Mouse (Mus musculus) cerebellum, adult 8-10 months (tissue): ENCODE measurements around the gene Fst.

Experiments
- DNase-seq: peaks from one replicate; pipeline ENCODE4 v3.0.0; 2022

The Fst gene

DNA sequence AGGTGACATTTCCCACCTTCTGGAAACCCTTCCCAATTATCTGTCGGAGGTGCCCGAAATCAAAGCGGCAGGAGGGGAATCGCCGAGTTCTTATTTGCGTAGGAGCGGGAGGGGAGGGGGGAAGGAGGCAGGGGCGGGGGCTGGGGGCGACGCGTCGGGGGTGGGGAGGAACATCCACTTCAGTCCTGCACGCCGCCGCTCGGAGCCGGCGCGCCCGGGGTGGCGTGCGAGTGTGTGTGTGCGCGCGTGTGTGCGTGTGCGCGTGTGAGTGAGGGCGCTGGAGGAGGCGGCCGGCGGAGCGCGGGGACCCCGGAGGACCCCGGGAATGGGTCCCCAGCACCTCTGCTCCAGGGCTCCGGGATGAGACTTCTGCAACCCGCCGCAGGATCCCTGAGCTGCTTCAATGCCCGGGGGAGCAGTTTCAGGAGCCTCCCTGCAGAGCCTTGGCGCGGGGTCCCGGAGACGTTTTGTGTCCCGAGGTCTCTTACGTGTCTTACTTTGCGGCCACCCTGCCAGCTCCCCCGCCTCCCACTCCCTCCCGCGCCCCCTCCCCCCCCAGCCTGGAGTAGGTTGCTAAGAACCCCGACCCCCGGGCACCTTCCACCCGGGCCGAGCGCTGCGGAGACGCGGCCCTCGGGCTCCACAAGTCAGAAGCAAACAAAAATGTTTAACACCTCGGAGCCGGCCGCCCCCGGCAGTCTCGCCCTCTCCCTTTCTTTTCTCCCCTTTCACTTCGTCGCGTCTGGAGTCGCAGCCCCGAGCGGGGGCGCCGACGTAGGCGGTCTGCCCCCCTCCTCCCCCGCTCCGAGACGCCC, at the start of gene Fst:
Fst (minus strand) TSS at position 66 of the 815 bp plus-strand sequence.
- no peak for DNase-seq

GRCm38 (mm10) chr13:114493826-114494225, 35.1 kb upstream of the Fst start:
- DNase-seq: no peak

GRCm38 (mm10) chr13:114488178-114488577, 29.4 kb upstream of the Fst start:
- DNase-seq: no peak

- no peak for DNase-seq
These were observed 19.6 kb upstream of the Fst start for GRCm38 (mm10) chr13:114478329-114478728.

DNA sequence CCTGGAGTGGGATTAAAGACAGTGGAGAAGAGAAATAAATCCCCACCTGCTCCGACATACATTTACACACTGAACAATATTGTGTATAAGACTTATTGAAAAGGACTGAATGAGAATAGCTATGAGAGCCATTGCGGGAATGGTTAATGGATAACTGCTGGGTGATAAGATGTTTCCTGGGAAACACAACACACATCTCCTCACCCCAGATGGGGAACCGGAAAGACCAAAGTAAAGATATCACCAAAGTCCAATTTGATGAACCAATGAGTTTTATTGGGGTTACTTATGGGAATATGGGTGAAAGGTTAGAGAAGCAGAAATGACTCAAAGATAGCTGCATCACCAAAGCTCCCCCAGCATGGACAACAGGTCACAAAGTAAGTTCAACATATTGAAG, 11.2 kb upstream of the Fst start:
- no peak for DNase-seq

GRCm38 (mm10) chr13:114466269-114466919, 7.6 kb upstream of the Fst start:
- DNase-seq: no peak

DNA sequence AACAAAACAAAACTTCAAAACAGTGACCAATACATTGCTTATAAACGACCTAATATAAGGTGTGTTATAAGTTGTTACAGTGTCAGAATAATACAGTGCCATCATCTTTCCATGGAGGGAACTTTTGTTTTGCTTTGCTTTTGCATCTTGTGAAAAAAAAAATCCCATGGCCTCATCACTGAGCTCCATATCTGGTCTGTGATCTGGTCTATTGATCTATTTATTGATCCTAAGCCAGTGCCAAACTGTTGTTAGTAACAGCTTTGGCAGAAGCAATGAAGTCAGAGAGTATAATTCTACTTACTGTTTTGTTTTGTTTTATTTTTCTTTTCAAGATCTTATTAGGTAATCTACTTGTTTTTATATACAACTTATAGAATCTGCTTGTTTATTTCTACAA, 6.6 kb upstream of the Fst start:
- no peak for DNase-seq

- no peak for DNase-seq
These were observed 6.1 kb upstream of the Fst start for GRCm38 (mm10) chr13:114464824-114465223.

GRCm38 (mm10) chr13:114462548-114463408, 4.0 kb upstream of the Fst start:
- no peak for DNase-seq

DNA sequence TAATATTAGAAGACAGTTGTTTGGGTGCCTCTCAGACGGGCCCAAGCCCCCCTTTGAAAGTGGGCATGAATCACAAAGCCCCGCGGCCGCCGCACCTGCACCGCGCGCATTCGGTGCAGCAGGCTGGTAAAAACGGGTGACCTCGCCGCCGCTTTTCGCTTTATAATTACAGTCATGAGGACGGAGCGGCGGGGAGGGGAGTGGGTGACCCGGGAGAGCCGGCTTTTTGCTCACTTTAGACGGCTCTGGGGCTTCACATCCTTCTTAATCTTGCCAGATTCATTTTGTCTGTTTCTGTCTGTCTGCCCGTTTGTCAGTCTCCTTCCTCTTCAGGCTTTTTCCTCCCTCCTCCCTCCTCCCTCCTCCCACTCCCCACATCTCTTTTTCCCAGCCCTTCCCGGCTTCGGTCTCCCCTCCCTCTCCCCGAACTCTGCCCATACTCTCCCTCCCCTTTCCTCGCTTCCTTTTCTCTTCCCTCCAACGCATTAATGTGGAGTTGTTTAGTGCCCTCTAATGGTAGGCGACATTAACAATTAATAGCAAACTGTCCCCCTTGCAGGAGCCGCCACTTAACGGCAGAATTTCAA, 1.6 kb upstream of the Fst start:
- DNase-seq: peak; percentile 35

DNA sequence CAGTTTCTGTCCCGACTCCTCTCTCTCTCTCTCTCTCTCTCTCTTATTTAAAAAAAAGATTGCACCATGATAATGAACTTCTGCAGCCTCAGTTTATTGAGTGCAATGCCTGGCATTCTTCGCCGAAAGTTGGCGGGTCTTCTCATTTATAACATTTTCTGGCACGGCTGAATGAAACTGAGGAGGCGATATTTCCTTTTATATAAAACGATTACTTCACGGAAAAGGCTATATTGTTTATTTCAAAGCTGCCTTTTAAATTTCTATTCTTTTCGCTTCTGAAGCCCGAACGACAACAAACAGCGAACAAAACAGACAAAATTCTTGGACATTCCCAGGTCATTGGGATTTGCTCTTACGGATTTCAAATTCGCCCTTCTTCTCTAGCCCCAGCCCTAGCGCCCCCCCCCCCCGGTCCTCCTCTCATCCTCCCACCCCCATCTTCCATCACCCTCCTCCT, 980 bp upstream of the Fst start:
- DNase-seq: no peak

DNA sequence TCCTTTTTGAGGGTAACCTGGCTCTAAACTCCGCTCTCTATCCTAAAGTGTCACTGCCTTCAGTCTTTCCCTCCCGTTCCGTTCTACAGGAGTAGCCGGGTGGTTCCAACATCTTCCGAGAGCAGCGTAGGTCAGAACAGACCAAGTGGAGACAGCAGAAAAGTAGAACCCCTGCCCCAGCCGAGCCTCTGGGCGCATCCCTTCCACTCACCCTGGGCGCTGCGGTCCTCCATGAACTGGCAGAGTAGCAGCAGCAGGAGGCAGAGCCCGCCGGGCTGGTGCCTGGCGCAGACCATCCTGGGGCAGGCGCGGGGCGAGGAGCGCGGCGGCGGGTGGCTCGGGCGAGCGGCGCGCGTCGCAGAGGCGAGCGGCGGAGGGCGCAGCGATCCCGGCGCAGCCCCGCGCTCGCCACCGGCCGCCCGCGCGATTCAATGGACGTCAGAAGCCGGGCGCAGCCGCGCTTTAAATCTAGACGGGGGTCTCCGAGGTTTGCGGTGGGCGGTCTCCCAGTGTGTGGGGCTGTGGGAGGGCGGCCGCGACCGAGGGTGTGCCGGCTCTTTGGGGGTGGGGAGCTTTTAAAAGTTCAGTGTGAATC, 363 bp downstream of the Fst start:
- peak; percentile 11 for DNase-seq

- no peak for DNase-seq
These were observed 1.1 kb downstream of the Fst start for GRCm38 (mm10) chr13:114457567-114458120.

DNA sequence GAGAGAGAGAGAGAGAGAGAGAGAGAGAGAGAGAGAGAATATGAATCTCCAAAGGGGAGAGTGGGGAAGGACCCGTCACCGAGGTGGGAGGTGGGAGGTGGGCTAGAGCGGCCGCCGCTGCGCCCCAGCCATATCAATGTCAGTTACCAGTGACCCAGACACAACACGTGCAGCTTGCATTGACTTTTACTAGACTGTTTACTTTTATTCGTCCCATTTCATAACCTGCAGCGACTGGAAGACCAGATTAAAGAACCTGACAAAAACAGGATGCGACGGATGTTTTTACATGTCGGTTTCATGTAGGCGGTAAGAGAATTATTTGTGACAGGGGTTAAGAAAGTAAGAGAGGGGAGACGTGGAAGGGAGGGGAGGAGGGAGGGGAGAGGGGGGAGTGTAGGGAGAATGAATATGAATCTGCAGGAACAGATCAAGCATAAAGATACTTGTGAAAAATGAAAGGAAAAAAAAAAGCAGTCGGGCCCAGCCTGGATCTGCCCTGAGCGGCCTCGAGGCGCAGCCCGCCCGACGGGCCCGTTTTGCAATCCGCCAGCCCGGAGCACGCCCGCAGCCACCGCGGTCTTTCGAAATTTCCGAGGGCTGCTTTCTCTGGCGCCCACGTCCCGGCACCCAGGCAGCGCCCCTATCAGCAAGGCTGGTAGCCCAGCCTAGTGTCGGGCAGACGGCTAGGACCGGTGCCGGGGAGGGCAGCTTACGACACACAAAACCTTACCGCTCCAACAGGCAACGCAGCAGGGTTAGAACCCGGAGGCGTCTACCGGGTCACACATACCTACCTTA, 1.8 kb downstream of the Fst start:
- DNase-seq: no peak

DNA sequence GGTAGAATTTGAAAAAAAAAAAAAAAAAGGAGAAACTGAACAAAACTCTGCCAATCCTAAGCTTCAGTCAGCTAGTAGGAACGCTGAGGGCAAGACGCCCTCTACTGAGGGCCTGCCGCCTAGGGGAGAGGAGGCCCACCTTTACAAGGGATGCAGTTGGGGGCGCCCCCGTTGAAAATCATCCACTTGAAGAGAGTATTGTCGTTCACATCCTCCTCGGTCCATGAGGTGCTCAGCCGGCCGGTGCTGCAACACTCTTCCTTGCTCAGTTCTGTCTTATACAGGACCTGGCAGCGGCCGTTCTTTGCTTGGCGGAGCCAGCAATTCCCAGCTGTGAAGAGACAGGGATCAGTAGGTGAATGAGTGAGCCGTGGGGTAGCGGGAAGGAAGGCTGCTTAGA, 2.5 kb downstream of the Fst start:
- no peak for DNase-seq

- no peak for DNase-seq
These were observed 3.0 kb downstream of the Fst start for GRCm38 (mm10) chr13:114455788-114456187.

- no peak for DNase-seq
These were observed 11.5 kb downstream of the Fst start for GRCm38 (mm10) chr13:114447213-114447612.

DNA sequence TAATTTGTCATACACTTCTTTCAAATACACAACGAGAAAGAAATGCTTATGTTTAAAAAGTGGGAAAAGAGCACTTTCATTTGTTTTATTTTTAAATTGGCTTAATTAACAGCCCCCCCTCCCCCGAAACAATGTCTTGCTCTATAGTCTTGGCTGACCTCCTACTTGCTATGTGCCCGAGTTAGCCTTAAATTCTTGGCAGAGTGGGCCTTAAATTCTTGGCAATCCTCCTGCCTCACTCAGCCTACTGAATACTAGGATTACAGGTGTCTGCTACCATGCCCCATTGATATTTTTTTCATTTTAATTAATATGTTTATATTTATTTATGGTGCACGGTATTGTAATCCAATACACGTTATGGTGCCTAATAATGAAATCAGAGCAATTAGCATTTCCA, 26.3 kb downstream of the Fst start:
- DNase-seq: no peak

DNA sequence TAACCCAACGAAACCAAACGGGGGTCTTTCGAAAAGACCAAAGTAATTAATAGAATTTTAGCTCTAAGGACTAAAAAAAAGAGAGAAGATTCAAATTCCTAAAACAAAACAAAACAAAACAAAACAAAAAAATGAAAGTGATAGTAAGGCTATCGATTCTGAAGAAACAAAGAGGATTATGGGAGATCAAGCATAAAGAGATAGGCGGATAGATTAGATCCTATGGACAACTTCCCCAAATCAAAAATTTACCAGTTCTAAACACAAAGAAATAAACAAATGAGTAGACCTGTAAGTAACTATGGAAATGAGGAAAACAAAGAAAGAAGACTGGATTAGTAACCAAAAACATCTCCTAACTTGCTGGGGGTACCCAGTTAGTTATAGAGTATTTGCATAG, 33.5 kb downstream of the Fst start:
- DNase-seq: no peak

GRCm38 (mm10) chr13:114420235-114420634, 38.5 kb downstream of the Fst start:
- DNase-seq: no peak

GRCm38 (mm10) chr13:114419364-114419763, 39.4 kb downstream of the Fst start:
- DNase-seq: no peak
